Comparison of ENCODE assay signal across 24 mouse cellular contexts in the genomic region with DNA sequence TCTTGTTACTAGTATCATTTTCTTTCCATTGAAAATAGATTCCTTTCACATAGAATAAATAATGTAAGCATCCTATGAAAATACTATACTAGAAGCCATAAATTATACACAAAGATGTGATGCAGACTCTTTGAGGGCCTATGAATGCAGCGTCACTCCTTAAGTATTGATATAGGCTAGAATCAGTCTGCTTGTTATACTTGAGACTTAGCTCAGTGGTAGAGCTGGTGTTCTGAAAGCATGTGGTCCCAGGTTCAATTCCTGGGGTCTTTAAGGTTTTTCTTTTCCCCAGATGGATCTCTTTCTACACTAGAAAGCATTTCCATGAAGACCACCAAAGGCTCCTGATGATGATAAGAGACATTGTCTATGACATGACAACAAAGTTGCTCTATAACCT. TPM values are rescaled to one million over a fixed set of nuclear protein-coding genes. Genes with fewer than 3 reads are reported as not detected.
DNase-seq lines count a peak whose midpoint lies in the region; ATAC-seq and TF ChIP-seq lines count a peak whose summit lies in the region.
"Had no signal": no experiment of that assay in that cellular context is flagged by ENCODE, and none has a peak within 500 bp of the region (broad histone marks: within the 10 kb centered on the region; RNA-seq: fewer than 3 reads in every experiment).

No protein-coding gene starts in this region.

- H3K36me3 ChIP-seq in hindbrain, postnatal 0 days (ENCODE audit: insufficient read depth, low read length) = no peaks in the 10 kb centered on the region
- H3K36me3 ChIP-seq in hindbrain, embryonic 12.5 days = no peaks in the 10 kb centered on the region
- no peaks in the 10 kb centered on the region for H3K36me3 ChIP-seq in midbrain, postnatal 0 days (ENCODE audit: insufficient read depth, low read length)
- no peaks in the 10 kb centered on the region for H3K36me3 ChIP-seq in midbrain, embryonic 13.5 days
- H3K36me3 ChIP-seq in MEL (ENCODE audit: control insufficient read depth in 1 of 2, insufficient read depth in 2 of 2, low read length in 2 of 2) = no peaks in the 10 kb centered on the region
- H3K36me3 ChIP-seq: embryonic facial prominence, embryonic 10.5 days; embryonic facial prominence, embryonic 12.5 days; G1E had no signal

- TF ChIP-seq CTCF in hindbrain, postnatal 0 days (IDR thresholded peaks at IDR 0.05; ENCODE audit: low read depth) = no peak
- no peak for TF ChIP-seq CTCF in midbrain, postnatal 0 days (IDR thresholded peaks at IDR 0.05)
- TF ChIP-seq CTCF in MEL (IDR thresholded peaks at IDR 0.05 in 2 of 3, conservative IDR thresholded peaks at IDR 0.05 in 1 of 3; ENCODE audit: control insufficient read depth in 1 of 3, insufficient read depth in 1 of 3, low read depth in 2 of 3, low read length in 3 of 3, poor library complexity in 1 of 3, severe bottlenecking in 1 of 3) = no peak

- no peak for ATAC-seq in hindbrain, postnatal 0 days
- no peak for ATAC-seq in hindbrain, embryonic 12.5 days (ENCODE audit: low FRiP score)
- ATAC-seq in midbrain, postnatal 0 days (ENCODE audit: low FRiP score) = no peak
- ATAC-seq in midbrain, embryonic 13.5 days = no peak
- ATAC-seq: forebrain, embryonic 14.5 days; forebrain, embryonic 16.5 days had no signal

- no peaks in the 10 kb centered on the region for H3K79me2 ChIP-seq in MEL (ENCODE audit: control insufficient read depth, insufficient read depth, low read length, poor library complexity)

- DNase-seq in hindbrain, postnatal 0 days (ENCODE audit: low spot score) = peak; percentile 2
- DNase-seq in midbrain, postnatal 0 days (ENCODE audit: low spot score) = peak; percentile 7
- no peak for DNase-seq in MEL (ENCODE audit: low read depth, low spot score)
- no peak for DNase-seq in kidney, postnatal 10 days
- DNase-seq: adrenal gland, adult 2 months; adrenal gland, postnatal 10 days; adrenal gland, postnatal 25 days; cerebellum, adult 11 months; cerebellum, adult 18-20 months; cerebellum, adult 8-10 months; cerebellum, postnatal 10 days; cerebellum, postnatal 25 days had no signal

- H3K27me3 ChIP-seq in hindbrain, postnatal 0 days (ENCODE audit: insufficient read depth, low read length) = no peaks in the 10 kb centered on the region
- H3K27me3 ChIP-seq in hindbrain, embryonic 12.5 days = no peaks in the 10 kb centered on the region
- no peaks in the 10 kb centered on the region for H3K27me3 ChIP-seq in midbrain, postnatal 0 days (ENCODE audit: insufficient read depth, low read length)
- H3K27me3 ChIP-seq in midbrain, embryonic 13.5 days = no peaks in the 10 kb centered on the region
- H3K27me3 ChIP-seq in MEL (ENCODE audit: control insufficient read depth in 1 of 2, insufficient read depth in 2 of 2, low read length in 2 of 2) = no peaks in the 10 kb centered on the region; a peak in 2 of 4 replicates
- H3K27me3 ChIP-seq: embryonic facial prominence, embryonic 12.5 days had no signal

- no peak overlapping the region for H3K4me3 ChIP-seq in hindbrain, postnatal 0 days (ENCODE audit: low read length)
- H3K4me3 ChIP-seq in hindbrain, embryonic 12.5 days = no peak overlapping the region
- H3K4me3 ChIP-seq in midbrain, postnatal 0 days (ENCODE audit: low read depth, low read length) = no peak overlapping the region
- H3K4me3 ChIP-seq in midbrain, embryonic 13.5 days (replicated peaks) = no peak overlapping the region
- H3K4me3 ChIP-seq in MEL (ENCODE audit: control insufficient read depth in 1 of 2, insufficient read depth in 1 of 2, low read depth in 2 of 2, low read length in 2 of 2) = no peak overlapping the region
- H3K4me3 ChIP-seq: embryonic facial prominence, embryonic 10.5 days; embryonic facial prominence, embryonic 12.5 days had no signal

- H3K9ac ChIP-seq in hindbrain, postnatal 0 days (replicated peaks; ENCODE audit: low read length) = no peak overlapping the region
- H3K9ac ChIP-seq in hindbrain, embryonic 12.5 days = no peak overlapping the region
- H3K9ac ChIP-seq in midbrain, postnatal 0 days (replicated peaks; ENCODE audit: low read length, poor library complexity, severe bottlenecking) = no peak overlapping the region
- no peak overlapping the region for H3K9ac ChIP-seq in midbrain, embryonic 13.5 days (replicated peaks)
- no peak overlapping the region for H3K9ac ChIP-seq in MEL (ENCODE audit: control insufficient read depth, low read depth, low read length, poor library complexity, severe bottlenecking)
- H3K9ac ChIP-seq: embryonic facial prominence, embryonic 12.5 days had no signal

- no peaks in the 10 kb centered on the region for H3K4me1 ChIP-seq in hindbrain, postnatal 0 days (ENCODE audit: insufficient read depth, low read length)
- no peaks in the 10 kb centered on the region for H3K4me1 ChIP-seq in hindbrain, embryonic 12.5 days
- H3K4me1 ChIP-seq in midbrain, postnatal 0 days (ENCODE audit: insufficient read depth, low read length) = no peaks in the 10 kb centered on the region
- H3K4me1 ChIP-seq in midbrain, embryonic 13.5 days (replicated peaks) = no peaks in the 10 kb centered on the region
- no peaks in the 10 kb centered on the region for H3K4me1 ChIP-seq in MEL (ENCODE audit: control insufficient read depth in 1 of 2, insufficient read depth in 2 of 2, low read length in 2 of 2)
- H3K4me1 ChIP-seq: embryonic facial prominence, embryonic 10.5 days; embryonic facial prominence, embryonic 12.5 days had no signal

- TF ChIP-seq RAD21 in MEL (IDR thresholded peaks at IDR 0.05; ENCODE audit: low read depth, low read length) = no peak

- TF ChIP-seq EP300 in MEL (IDR thresholded peaks at IDR 0.05; ENCODE audit: low read depth in 1 of 2, low read length in 2 of 2) = no peak

- no peak for TF ChIP-seq POLR2A in MEL (IDR thresholded peaks at IDR 0.05; ENCODE audit: control insufficient read depth in 1 of 2, insufficient read depth in 1 of 2, low read depth in 1 of 2, low read length in 2 of 2, poor library complexity in 1 of 2)

- 98% methylated on average over 1 of the region's 1 CpGs for WGBS in hindbrain, postnatal 0 days
- 80% methylated on average over 1 of the region's 1 CpGs for WGBS in hindbrain, embryonic 12.5 days
- 78% methylated on average over 1 of the region's 1 CpGs for WGBS in midbrain, postnatal 0 days
- 93% methylated on average over 1 of the region's 1 CpGs for WGBS in midbrain, embryonic 13.5 days

- H3K9me3 ChIP-seq in hindbrain, postnatal 0 days (ENCODE audit: low read length) = no peaks in the 10 kb centered on the region
- no peaks in the 10 kb centered on the region for H3K9me3 ChIP-seq in hindbrain, embryonic 12.5 days (replicated peaks)
- H3K9me3 ChIP-seq in midbrain, postnatal 0 days (ENCODE audit: low read length) = no peaks in the 10 kb centered on the region
- H3K9me3 ChIP-seq in midbrain, embryonic 13.5 days = no peaks in the 10 kb centered on the region
- H3K9me3 ChIP-seq in MEL (replicated peaks; ENCODE audit: insufficient read depth, low read length) = no peaks in the 10 kb centered on the region
- H3K9me3 ChIP-seq: embryonic facial prominence, embryonic 10.5 days; embryonic facial prominence, embryonic 12.5 days; G1E had no signal

- H3K4me2 ChIP-seq in hindbrain, postnatal 0 days (ENCODE audit: low read depth, low read length) = no peak overlapping the region
- H3K4me2 ChIP-seq in hindbrain, embryonic 12.5 days (replicated peaks) = no peak overlapping the region
- H3K4me2 ChIP-seq in midbrain, postnatal 0 days (ENCODE audit: low read depth, low read length, poor library complexity, severe bottlenecking) = no peak overlapping the region
- no peak overlapping the region for H3K4me2 ChIP-seq in midbrain, embryonic 13.5 days (replicated peaks)
- H3K4me2 ChIP-seq: embryonic facial prominence, embryonic 12.5 days had no signal

- no peak overlapping the region for H3K27ac ChIP-seq in hindbrain, postnatal 0 days
- H3K27ac ChIP-seq in hindbrain, embryonic 12.5 days = no peak overlapping the region
- no peak overlapping the region for H3K27ac ChIP-seq in midbrain, postnatal 0 days (ENCODE audit: low read depth, low read length)
- H3K27ac ChIP-seq in midbrain, embryonic 13.5 days = no peak overlapping the region
- H3K27ac ChIP-seq in MEL (ENCODE audit: control insufficient read depth, low read depth, low read length) = no peak overlapping the region
- H3K27ac ChIP-seq: embryonic facial prominence, embryonic 10.5 days; embryonic facial prominence, embryonic 12.5 days had no signal

TF ChIP-seq in MEL, 35 proteins besides CTCF, POLR2A, EP300 and RAD21:
- TF ChIP-seq BHLHE40 (IDR thresholded peaks at IDR 0.05; ENCODE audit: borderline replicate concordance, low read depth, low read length) (no peak), TBP (IDR thresholded peaks at IDR 0.05; ENCODE audit: low read depth, low read length) (peak; percentile 98), E2F4 (IDR thresholded peaks at IDR 0.05; ENCODE audit: borderline replicate concordance, low read depth, low read length) (no peak)
TF ChIP-seq in MEL: peak in this region for 1.

RNA-seq across cellular contexts. Expression of gene Tceal3, which starts 6.0 kb away (rescaled TPM):
- 10.2 and 15.4 TPM in 2 replicates for total RNA-seq in hindbrain, postnatal 0 days (2014; rRNA removed)
- polyA plus RNA-seq in hindbrain, postnatal 0 days (2015; fragmentation: Nextera tagmentation; extraction: Ambion mirVana) = 97.8 and 102 TPM in 2 replicates
- polyA plus RNA-seq in hindbrain, embryonic 12.5 days (2016; fragmentation: Nextera tagmentation; extraction: Ambion mirVana) = 31.4 and 42.0 TPM in 2 replicates
- total RNA-seq in midbrain, postnatal 0 days (2014; rRNA removed) = 34.6 and 39.3 TPM in 2 replicates
- polyA plus RNA-seq in midbrain, postnatal 0 days (2015; fragmentation: Nextera tagmentation; extraction: Ambion mirVana) = 101 and 109 TPM in 2 replicates
- polyA plus RNA-seq in midbrain, embryonic 13.5 days (2015; fragmentation: Nextera tagmentation; extraction: Ambion mirVana) = 45.7 TPM in 2 replicates
- total RNA-seq in MEL (2012; rRNA removed) = not detected in 2 replicates
- not detected for polyA plus RNA-seq in MEL (2012; ENCODE audit: insufficient read depth in 1 of 2, insufficient read length in 2 of 2, low read depth in 1 of 2, low replicate concordance in 2 of 2, missing spikeins in 1 of 2)
- polyA plus RNA-seq: G1E had no signal

RNA-seq across cellular contexts. Expression of gene Kir3dl2, which starts 40.8 kb away (rescaled TPM):
- 0.29 TPM in 1 of 2 replicates, not detected in the other for total RNA-seq in hindbrain, postnatal 0 days (2014; rRNA removed)
- 0.24 and 0.26 TPM in 2 replicates for polyA plus RNA-seq in hindbrain, postnatal 0 days (2015; fragmentation: Nextera tagmentation; extraction: Ambion mirVana)
- polyA plus RNA-seq in hindbrain, embryonic 12.5 days (2016; fragmentation: Nextera tagmentation; extraction: Ambion mirVana) = not detected in 2 replicates
- total RNA-seq in midbrain, postnatal 0 days (2014; rRNA removed) = 1.1 and 1.4 TPM in 2 replicates
- 0.59 and 0.68 TPM in 2 replicates for polyA plus RNA-seq in midbrain, postnatal 0 days (2015; fragmentation: Nextera tagmentation; extraction: Ambion mirVana)
- polyA plus RNA-seq in midbrain, embryonic 13.5 days (2015; fragmentation: Nextera tagmentation; extraction: Ambion mirVana) = 0.18 TPM in 1 of 2 replicates, not detected in the other
- total RNA-seq in MEL (2012; rRNA removed) = not detected in 2 replicates
- not detected for polyA plus RNA-seq in MEL (2012; ENCODE audit: insufficient read depth in 1 of 2, insufficient read length in 2 of 2, low read depth in 1 of 2, low replicate concordance in 2 of 2, missing spikeins in 1 of 2)
- total RNA-seq: adrenal gland, adult 2 months; adrenal gland, postnatal 10 days; adrenal gland, postnatal 25 days; adrenal gland, postnatal 4 days had no signal
- polyA plus RNA-seq: adrenal gland, adult 2 months; C2C12; cortical plate, adult 2 months; embryonic facial prominence, embryonic 10.5 days; embryonic facial prominence, embryonic 12.5 days; embryonic facial prominence, embryonic 14.5 days; forebrain, embryonic 11.5 days; G1E had no signal

Comparison
In these comparisons a context has a peak if more than half of its experiments do, and no peak if none do; other contexts are left out.
1. DNase-seq: peak in hindbrain, postnatal 0 days (single experiment) and midbrain, postnatal 0 days (single experiment); none in MEL (single experiment) and kidney, postnatal 10 days (single experiment).
2. RNA of gene Tceal3, which starts 6.0 kb away (polyA plus RNA-seq): 101 to 109 TPM in midbrain, postnatal 0 days, 97.8 to 102 TPM in hindbrain, postnatal 0 days, 45.7 TPM in midbrain, embryonic 13.5 days and 31.4 to 42.0 TPM in hindbrain, embryonic 12.5 days; not detected in MEL; every median in the first group is over 10 times any median in the second.